Mouse (Mus musculus): ENCODE measurements at regions not wholly inside any gene's neighbourhood (a gene's known extent, or its start where the extent isn't known, plus 50 kb on each side); places are given as distances from the start of the nearest gene placed in this dataset.

- no peak for DNase-seq
These were observed 268.5 kb downstream of the AW209491 start for GRCm38 (mm10) chr13:14898495-14898894.

GRCm38 (mm10) chr13:14930137-14930785 lies 300.3 kb downstream of the AW209491 start:
- DNase-seq = no peak

- no peak for DNase-seq
These were observed 336.3 kb downstream of the AW209491 start for GRCm38 (mm10) chr13:14966187-14966726.

GRCm38 (mm10) chr13:15002700-15003099 lies 372.7 kb downstream of the AW209491 start:
- DNase-seq = no peak

- no peak for DNase-seq
These were observed 381.7 kb downstream of the AW209491 start for GRCm38 (mm10) chr13:15011638-15012037.

GRCm38 (mm10) chr13:15018811-15019745 lies 389.1 kb downstream of the AW209491 start:
- no peak for DNase-seq

- no peak for DNase-seq
These were observed 396.6 kb downstream of the AW209491 start for GRCm38 (mm10) chr13:15026601-15027000.

GRCm38 (mm10) chr13:15052667-15053375 lies 410.2 kb upstream of the Gli3 start:
- no peak for DNase-seq

- DNase-seq = no peak
These were observed 408.3 kb upstream of the Gli3 start for GRCm38 (mm10) chr13:15054705-15055104.

- DNase-seq = no peak
These were observed 384.4 kb upstream of the Gli3 start for GRCm38 (mm10) chr13:15078635-15079094.

- no peak for DNase-seq
These were observed 383.9 kb upstream of the Gli3 start for GRCm38 (mm10) chr13:15079148-15079547.

- DNase-seq = no peak
These were observed 380.6 kb upstream of the Gli3 start for GRCm38 (mm10) chr13:15082255-15082932.

- no peak for DNase-seq
These were observed 368.2 kb upstream of the Gli3 start for GRCm38 (mm10) chr13:15094836-15095235.

GRCm38 (mm10) chr13:15107753-15108305 lies 355.2 kb upstream of the Gli3 start:
- no peak for DNase-seq

GRCm38 (mm10) chr13:15113383-15113782 lies 349.7 kb upstream of the Gli3 start:
- DNase-seq = no peak

- DNase-seq = no peak
These were observed 332.8 kb upstream of the Gli3 start for GRCm38 (mm10) chr13:15130249-15130648.

GRCm38 (mm10) chr13:15146167-15146566 lies 316.9 kb upstream of the Gli3 start:
- DNase-seq = no peak

GRCm38 (mm10) chr13:15180898-15181297 lies 282.1 kb upstream of the Gli3 start:
- no peak for DNase-seq

GRCm38 (mm10) chr13:15211635-15212352 lies 251.2 kb upstream of the Gli3 start:
- DNase-seq = no peak

GRCm38 (mm10) chr13:15212353-15212850 lies 250.6 kb upstream of the Gli3 start:
- DNase-seq = peak; percentile 5

- no peak for DNase-seq
These were observed 241.7 kb upstream of the Gli3 start for GRCm38 (mm10) chr13:15221322-15221721.

All from liver (tissue).